Mouse (Mus musculus) lung, embryonic 16.5 days (tissue): ENCODE data around the gene Mmp28. TPM values are rescaled to one million over a fixed set of nuclear protein-coding genes. Genes with fewer than 3 reads are reported as not detected.
A peak's percentile ranks its signal among the peaks of the same experiment; 100 is the strongest.

Experiments used
- ATAC-seq: fragments of 200-750 bp; cut with Nextera tagmentation; 2 replicates; pipeline ENCODE4 v1.8.0; 2017; ENCODE audit warnings: low read depth, mild to moderate bottlenecking, moderate library complexity
- H3K27ac ChIP-seq: fragments of 300-500 bp; sonication (generic); 2 replicates; pipeline ENCODE4 v1.5.1; 2014; ENCODE audit warnings: mild to moderate bottlenecking, control low read depth, low read length
- H3K27me3 ChIP-seq: fragments of 300-500 bp; sonication (generic); 2 replicates; pipeline ENCODE4 v1.6.1; 2014; ENCODE audit warnings: low read depth, low read length, mixed read lengths; ENCODE audit not compliant: control insufficient read depth, insufficient read depth
- H3K36me3 ChIP-seq: fragments of 300-500 bp; sonication (generic); 2 replicates; pipeline ENCODE4 v1.6.1; 2014; ENCODE audit warnings: low read length; ENCODE audit not compliant: control insufficient read depth, insufficient read depth
- H3K4me1 ChIP-seq: fragments of 300-500 bp; sonication (generic); replicated peaks from 2 replicates; pipeline ENCODE4 v1.6.1; 2014; ENCODE audit warnings: low read length, mixed read lengths; ENCODE audit not compliant: control insufficient read depth, insufficient read depth
- H3K4me2 ChIP-seq: fragments of 300-500 bp; sonication (generic); 2 replicates; pipeline ENCODE4 v1.6.1; 2014; ENCODE audit warnings: low read depth, low read length, control low read depth
- H3K4me3 ChIP-seq: fragments of 300-500 bp; sonication (generic); 2 replicates; pipeline ENCODE4 v1.5.1; 2014; ENCODE audit warnings: mild to moderate bottlenecking, low read length, control low read depth
- H3K9ac ChIP-seq: fragments of 300-500 bp; sonication (generic); 2 replicates; pipeline ENCODE4 v1.6.1; 2014; ENCODE audit warnings: low read length, control low read depth
- H3K9me3 ChIP-seq: fragments of 300-500 bp; sonication (generic); 2 replicates; pipeline ENCODE4 v1.6.1; 2016; ENCODE audit warnings: low read length; ENCODE audit not compliant: control insufficient read depth
- whole genome bisulfite sequencing: fragments of 180-500 bp; shearing (Covaris S2); extraction: QIAGEN DNeasy Blood & Tissue Kit; methylation state at CpG from one replicate; pipeline ENCODE4 v1.1.7; 2014; 5-methylcytosine and 5-hydroxymethylcytosine counted together
- polyA plus RNA-seq: library from polyadenylated mRNA; unstranded; fragments of >200 nt; fragmentation: Nextera tagmentation; extraction: Ambion mirVana; gene quantifications from 2 replicates; pipeline ENCODE4 v1.2.1, GENCODE M21; 2015

Mmp28 gene
- polyA plus RNA-seq, 1 experiment from 2014 or later, result 1.8 TPM

GRCm38 (mm10) chr11:83468765-83469164 lies 5.9 kb upstream of the Mmp28 start:
- Histone ChIP-seq H3K4me2 (no peak overlapping the region), H3K4me3 (no peak overlapping the region), H3K27ac (no peak overlapping the region), H3K9me3 (no peaks in the 10 kb centered on the region), H3K36me3 (no peaks in the 10 kb centered on the region), H3K27me3 (peaks cover 3% of the 10 kb centered on the region; the same call in 1 of the 2 replicates), H3K4me1 (peaks cover 16% of the 10 kb centered on the region), H3K9ac (no peak overlapping the region)
- WGBS, result 87% methylated on average over 3 of the region's 3 CpGs
- ATAC-seq, result no peak

DNA sequence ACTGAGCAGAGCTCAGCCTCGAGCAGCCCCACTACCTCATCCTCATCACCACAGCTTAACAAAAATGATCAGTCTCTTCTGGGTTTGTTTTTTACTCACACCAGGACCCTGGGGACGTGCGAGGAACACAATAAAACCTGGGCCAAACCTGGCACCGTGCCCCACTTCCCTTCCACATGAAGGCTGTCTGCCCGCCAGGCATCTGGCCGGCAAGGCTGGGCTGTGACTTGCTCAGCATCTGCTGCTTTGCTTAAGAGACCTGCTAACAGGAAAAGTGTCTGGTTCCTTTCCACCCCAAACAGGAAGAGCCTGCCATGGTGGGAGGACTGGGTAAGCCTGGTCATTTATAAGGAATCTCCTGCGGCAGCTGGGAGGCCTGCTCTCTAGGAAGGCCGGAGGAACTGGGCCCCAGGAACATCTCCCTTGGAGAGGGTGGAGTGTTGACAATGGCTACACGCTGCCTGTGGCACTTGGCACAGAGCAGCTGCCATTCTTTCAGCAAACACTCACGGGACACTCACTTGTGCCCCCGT lies 4.3 kb upstream of the Mmp28 start:
- no peak overlapping the region for H3K4me2 ChIP-seq
- no peaks in the 10 kb centered on the region for H3K9me3 ChIP-seq
- peak; percentile 82 for ATAC-seq
- no peak overlapping the region for H3K4me3 ChIP-seq
- H3K27me3 ChIP-seq, result peaks cover 8% of the 10 kb centered on the region; the same call in 1 of the 2 replicates
- H3K27ac ChIP-seq, result peak overlapping the region; percentile 66
- peaks cover 17% of the 10 kb centered on the region; the same call in 1 of the 2 replicates for H3K4me1 ChIP-seq
- H3K9ac ChIP-seq, result no peak overlapping the region
- 18% methylated on average over 11 of the region's 11 CpGs for WGBS
- H3K36me3 ChIP-seq, result no peaks in the 10 kb centered on the region

- Histone ChIP-seq H3K27ac (peak overlapping the region; percentile 66; the same call in 1 of the 2 replicates), H3K9ac (no peak overlapping the region), H3K9me3 (no peaks in the 10 kb centered on the region), H3K27me3 (peaks cover 8% of the 10 kb centered on the region; the same call in 1 of the 2 replicates), H3K4me1 (peaks cover 15% of the 10 kb centered on the region; the same call in 1 of the 2 replicates), H3K36me3 (no peaks in the 10 kb centered on the region), H3K4me3 (no peak overlapping the region), H3K4me2 (no peak overlapping the region)
- 13% methylated on average over 2 of the region's 2 CpGs for WGBS
- no peak for ATAC-seq
Observed at GRCm38 (mm10) chr11:83465976-83466375, 3.1 kb upstream of the Mmp28 start.

DNA sequence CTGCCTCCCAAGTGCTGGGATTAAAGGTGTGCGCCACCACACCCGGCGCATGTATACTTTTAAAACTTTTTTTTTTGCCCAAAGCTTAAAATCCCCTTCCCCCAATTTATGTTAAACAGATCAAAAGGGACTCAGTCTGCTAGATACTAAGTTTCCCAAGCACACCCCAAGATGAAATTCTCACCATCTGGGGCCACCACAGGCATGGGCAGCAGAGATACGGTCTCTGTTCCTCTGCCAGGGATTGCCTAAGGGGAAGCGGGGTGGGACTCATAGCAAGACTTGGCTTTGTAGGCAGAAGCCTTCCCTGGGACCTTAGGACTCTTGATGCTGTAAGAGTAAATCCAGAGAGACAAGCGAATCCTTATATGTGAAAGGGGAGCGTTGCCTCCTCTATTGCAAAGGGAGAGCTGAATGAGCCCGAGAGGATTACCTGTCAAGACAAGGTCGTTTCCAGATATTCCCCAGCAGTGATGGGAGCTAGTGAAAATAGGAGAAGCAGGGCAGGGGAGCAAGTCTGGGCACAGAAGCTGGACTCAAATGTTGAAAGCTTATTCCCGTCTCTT lies 1.3 kb downstream of the Mmp28 start:
- Histone ChIP-seq H3K4me1 (peaks cover 7% of the 10 kb centered on the region; the same call in 1 of the 2 replicates), H3K9me3 (no peaks in the 10 kb centered on the region), H3K27ac (no peak overlapping the region), H3K9ac (no peak overlapping the region), H3K4me2 (no peak overlapping the region), H3K36me3 (no peaks in the 10 kb centered on the region), H3K27me3 (peaks cover 8% of the 10 kb centered on the region; the same call in 1 of the 2 replicates), H3K4me3 (no peak overlapping the region)
- ATAC-seq, result no peak
- WGBS, result 76% methylated on average over 10 of the region's 10 CpGs

- no peak overlapping the region for H3K9ac ChIP-seq
Observed at GRCm38 (mm10) chr11:83457912-83458601, 4.8 kb downstream of the Mmp28 start.

GRCm38 (mm10) chr11:83457257-83457656 lies 5.6 kb downstream of the Mmp28 start:
- Histone ChIP-seq H3K27me3 (no peaks in the 10 kb centered on the region), H3K36me3 (no peaks in the 10 kb centered on the region), H3K9ac (no peak overlapping the region), H3K4me2 (no peak overlapping the region), H3K9me3 (no peaks in the 10 kb centered on the region), H3K27ac (no peak overlapping the region), H3K4me1 (peaks cover 15% of the 10 kb centered on the region), H3K4me3 (no peak overlapping the region)
- ATAC-seq, result no peak
- WGBS, result 40% methylated on average over 7 of the region's 7 CpGs

More at GRCm38 (mm10) chr11:83457912-83458601, 4.8 kb downstream of the Mmp28 start:
- Histone ChIP-seq H3K9me3 (no peaks in the 10 kb centered on the region), H3K4me3 (no peak overlapping the region), H3K36me3 (no peaks in the 10 kb centered on the region), H3K4me1 (peaks cover 16% of the 10 kb centered on the region), H3K27me3 (no peaks in the 10 kb centered on the region), H3K4me2 (no peak overlapping the region), H3K27ac (no peak overlapping the region)
- WGBS, result 58% methylated on average over 9 of the region's 9 CpGs
- ATAC-seq, result no peak

DNA sequence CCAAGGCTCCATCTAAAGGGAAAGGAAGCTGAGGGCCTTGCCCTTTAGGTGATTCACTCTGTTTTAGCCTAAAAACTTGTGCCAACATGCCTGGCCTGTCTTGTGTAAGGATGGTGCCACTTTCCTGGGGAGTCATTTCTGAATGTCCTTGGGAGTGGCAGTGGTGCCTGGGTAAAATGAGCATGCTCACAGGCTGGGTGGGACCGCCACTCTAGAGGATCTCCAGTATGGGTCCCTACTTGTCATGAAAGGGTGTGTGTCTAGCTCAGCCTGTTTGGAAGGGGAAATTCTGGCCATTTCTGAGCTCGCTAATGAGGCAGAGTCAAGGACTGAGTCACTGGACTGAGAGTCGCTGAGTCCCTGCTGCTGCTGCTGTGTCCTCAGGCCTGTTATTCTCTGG lies 7.3 kb downstream of the Mmp28 start:
- no peak for ATAC-seq
- no peak overlapping the region for H3K4me3 ChIP-seq
- H3K9me3 ChIP-seq, result no peaks in the 10 kb centered on the region
- peaks cover 15% of the 10 kb centered on the region for H3K4me1 ChIP-seq
- 57% methylated on average over 3 of the region's 3 CpGs for WGBS
- H3K27ac ChIP-seq, result no peak overlapping the region
- H3K4me2 ChIP-seq, result no peak overlapping the region
- H3K9ac ChIP-seq, result no peak overlapping the region
- H3K27me3 ChIP-seq, result no peaks in the 10 kb centered on the region
- no peaks in the 10 kb centered on the region for H3K36me3 ChIP-seq

GRCm38 (mm10) chr11:83454548-83454947 lies 8.3 kb downstream of the Mmp28 start:
- peak; percentile 82 for ATAC-seq
- WGBS, result 3% methylated on average over 4 of the region's 4 CpGs
- no peak overlapping the region for H3K4me2 ChIP-seq

GRCm38 (mm10) chr11:83451281-83451680 lies 11.6 kb downstream of the Mmp28 start:
- no peak overlapping the region for H3K27ac ChIP-seq
- no peak for ATAC-seq
- no peaks in the 10 kb centered on the region for H3K27me3 ChIP-seq
- peaks cover 42% of the 10 kb centered on the region for H3K4me1 ChIP-seq
- H3K36me3 ChIP-seq, result no peaks in the 10 kb centered on the region
- 82% methylated on average over 10 of the region's 10 CpGs for WGBS
- no peaks in the 10 kb centered on the region for H3K9me3 ChIP-seq
- H3K9ac ChIP-seq, result no peak overlapping the region
- no peak overlapping the region for H3K4me2 ChIP-seq
- H3K4me3 ChIP-seq, result no peak overlapping the region

More at GRCm38 (mm10) chr11:83454548-83454947, 8.3 kb downstream of the Mmp28 start:
- peaks cover 17% of the 10 kb centered on the region for H3K4me1 ChIP-seq
- H3K36me3 ChIP-seq, result no peaks in the 10 kb centered on the region
- H3K27ac ChIP-seq, result peak overlapping the region; percentile 50
- H3K27me3 ChIP-seq, result no peaks in the 10 kb centered on the region
- H3K9me3 ChIP-seq, result no peaks in the 10 kb centered on the region
- H3K9ac ChIP-seq, result no peak overlapping the region
- no peak overlapping the region for H3K4me3 ChIP-seq
